Mouse (Mus musculus): ENCODE data around the gene Chic1. TPM values are rescaled to one million over a fixed set of nuclear protein-coding genes. Genes with fewer than 3 reads are reported as not detected.

Gene Chic1
- polyA plus RNA-seq (2015; fragmentation: Nextera tagmentation; extraction: Ambion mirVana): 8.4 and 8.9 TPM in 2 replicates

DNA sequence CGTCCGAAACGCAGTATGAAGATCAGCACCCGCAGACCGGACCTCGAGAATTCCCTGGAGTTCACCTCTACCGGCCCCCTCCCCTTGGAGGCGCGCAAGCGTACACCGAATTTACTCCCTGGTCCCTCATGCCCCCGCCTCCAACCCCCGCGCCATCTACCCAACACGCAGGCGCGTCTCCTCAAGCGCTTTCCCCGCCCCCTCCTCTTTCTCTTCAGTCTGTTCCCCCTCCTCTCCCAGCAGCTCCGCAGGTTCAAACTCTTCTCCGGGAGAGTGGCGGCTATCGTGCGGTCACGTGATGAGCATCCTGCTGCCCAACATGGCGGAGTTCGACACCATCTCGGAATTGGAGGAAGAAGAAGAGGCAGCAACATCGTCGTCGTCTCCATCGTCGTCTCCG, at the start of gene Chic1:
Gene Chic1 (plus strand): TSS at position 190 of the 400 bp plus-strand sequence.
- Histone ChIP-seq H3K9ac (replicated peaks) (peak within 1 kb of the TSS; percentile 67), H3K4me2 (replicated peaks) (peak within 1 kb of the TSS; percentile 57), H3K4me3 (replicated peaks) (peak within 1 kb of the TSS; percentile 57), H3K4me1 (replicated peaks) (no peaks in the 10 kb centered on the region), H3K36me3 (no peaks in the 10 kb centered on the region), H3K27ac (peak within 1 kb of the TSS; percentile 76), H3K27me3 (peaks cover 61% of the 10 kb centered on the region), H3K9me3 (no peaks in the 10 kb centered on the region)
- ATAC-seq: peak; percentile 96
- 17% methylated on average over 34 of the region's 34 CpGs for WGBS

GRCm38 (mm10) chrX:103308262-103308661, 48.0 kb upstream of the Chic1 start:
- Histone ChIP-seq H3K27me3 (peaks cover 54% of the 10 kb centered on the region; the same call in 1 of the 2 replicates), H3K27ac (no peak overlapping the region), H3K9ac (replicated peaks) (no peak overlapping the region), H3K4me1 (replicated peaks) (no peaks in the 10 kb centered on the region), H3K9me3 (no peaks in the 10 kb centered on the region), H3K4me3 (replicated peaks) (no peak overlapping the region), H3K4me2 (replicated peaks) (no peak overlapping the region), H3K36me3 (no peaks in the 10 kb centered on the region)
- no peak for ATAC-seq
- WGBS: 88% methylated on average over 1 of the region's 1 CpGs

- H3K9ac ChIP-seq (replicated peaks): no peak overlapping the region
- no peak overlapping the region for H3K4me3 ChIP-seq (replicated peaks)
- H3K27ac ChIP-seq: no peak overlapping the region
- no peak for ATAC-seq
- peaks cover 47% of the 10 kb centered on the region for H3K27me3 ChIP-seq
- H3K36me3 ChIP-seq: no peaks in the 10 kb centered on the region
- no peaks in the 10 kb centered on the region for H3K4me1 ChIP-seq (replicated peaks)
- H3K9me3 ChIP-seq: no peaks in the 10 kb centered on the region
- no peak overlapping the region for H3K4me2 ChIP-seq (replicated peaks)
- WGBS: 87% methylated on average over 3 of the region's 3 CpGs
Measured at GRCm38 (mm10) chrX:103311723-103312122, 44.6 kb upstream of the Chic1 start.

GRCm38 (mm10) chrX:103314146-103314545, 42.1 kb upstream of the Chic1 start:
- Histone ChIP-seq H3K9me3 (no peaks in the 10 kb centered on the region), H3K27me3 (peaks cover 54% of the 10 kb centered on the region)
- WGBS: 86% methylated on average over 6 of the region's 6 CpGs

DNA sequence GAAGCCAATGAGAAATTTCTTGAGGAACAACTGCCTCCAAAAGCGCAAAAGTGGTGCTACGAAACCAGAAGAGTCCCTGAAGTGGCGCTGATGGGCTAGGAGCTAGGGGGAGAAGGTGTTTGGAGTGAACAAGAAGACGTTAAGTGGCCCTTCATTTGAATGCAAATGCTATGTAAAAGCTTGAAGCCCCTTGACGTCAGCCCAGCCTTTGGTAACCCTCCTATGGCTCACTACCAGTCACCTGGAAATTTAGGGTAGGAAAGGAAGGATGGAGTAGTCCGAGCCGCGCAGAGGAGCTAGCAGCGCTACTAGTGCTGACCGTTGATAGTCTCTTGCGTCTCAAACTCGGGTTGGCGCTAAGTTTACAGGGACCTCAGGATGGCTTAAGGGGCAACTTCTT, 35.1 kb upstream of the Chic1 start, which contains the start of gene Cdx4:
Gene Cdx4 (plus strand): TSS at position 253 of the 400 bp plus-strand sequence.
- Histone ChIP-seq H3K4me2 (replicated peaks) (peak within 1 kb of the TSS; percentile 43), H3K4me3 (replicated peaks) (peak within 1 kb of the TSS; percentile 11; the same call in 1 of the 2 replicates), H3K9ac (replicated peaks) (no peak within 1 kb of the TSS), H3K27ac (no peak within 1 kb of the TSS), H3K27me3 (peaks cover 86% of the 10 kb centered on the region), H3K36me3 (no peaks in the 10 kb centered on the region), H3K4me1 (replicated peaks) (no peaks in the 10 kb centered on the region), H3K9me3 (no peaks in the 10 kb centered on the region)
- ATAC-seq: no peak
- WGBS: 25% methylated on average over 13 of the region's 13 CpGs

More at GRCm38 (mm10) chrX:103314146-103314545, 42.1 kb upstream of the Chic1 start:
- H3K4me1 ChIP-seq (replicated peaks): no peaks in the 10 kb centered on the region
- no peak overlapping the region for H3K4me3 ChIP-seq (replicated peaks)
- H3K27ac ChIP-seq: no peak overlapping the region
- ATAC-seq: no peak
- H3K4me2 ChIP-seq (replicated peaks): no peak overlapping the region
- no peak overlapping the region for H3K9ac ChIP-seq (replicated peaks)
- H3K36me3 ChIP-seq: no peaks in the 10 kb centered on the region

- 80% methylated on average over 3 of the region's 3 CpGs for WGBS
- Histone ChIP-seq H3K4me2 (replicated peaks) (no peak overlapping the region), H3K4me3 (replicated peaks) (no peak overlapping the region), H3K36me3 (no peaks in the 10 kb centered on the region), H3K27ac (no peak overlapping the region), H3K9me3 (no peaks in the 10 kb centered on the region), H3K9ac (replicated peaks) (no peak overlapping the region), H3K4me1 (replicated peaks) (no peaks in the 10 kb centered on the region), H3K27me3 (peaks cover 89% of the 10 kb centered on the region)
- ATAC-seq: no peak
Measured at GRCm38 (mm10) chrX:103325900-103326299, 30.4 kb upstream of the Chic1 start.

- H3K9me3 ChIP-seq: no peaks in the 10 kb centered on the region
- no peak overlapping the region for H3K4me2 ChIP-seq (replicated peaks)
- no peak overlapping the region for H3K4me3 ChIP-seq (replicated peaks)
- no peak overlapping the region for H3K27ac ChIP-seq
- H3K27me3 ChIP-seq: peaks cover 75% of the 10 kb centered on the region
- H3K36me3 ChIP-seq: no peaks in the 10 kb centered on the region
- no peak for ATAC-seq
- H3K4me1 ChIP-seq (replicated peaks): no peaks in the 10 kb centered on the region
- WGBS: 70% methylated on average over 8 of the region's 8 CpGs
- H3K9ac ChIP-seq (replicated peaks): no peak overlapping the region
Measured at GRCm38 (mm10) chrX:103329386-103329785, 26.9 kb upstream of the Chic1 start.

GRCm38 (mm10) chrX:103331125-103331858, 25.0 kb upstream of the Chic1 start:
- no peak for ATAC-seq
- H3K9me3 ChIP-seq: no peaks in the 10 kb centered on the region
- no peak overlapping the region for H3K4me2 ChIP-seq (replicated peaks)
- WGBS: 71% methylated on average over 5 of the region's 5 CpGs
- no peak overlapping the region for H3K9ac ChIP-seq (replicated peaks)
- H3K36me3 ChIP-seq: no peaks in the 10 kb centered on the region
- H3K27me3 ChIP-seq: peaks cover 62% of the 10 kb centered on the region
- H3K27ac ChIP-seq: no peak overlapping the region
- H3K4me1 ChIP-seq (replicated peaks): no peaks in the 10 kb centered on the region
- no peak overlapping the region for H3K4me3 ChIP-seq (replicated peaks)

GRCm38 (mm10) chrX:103341369-103342113, 14.7 kb upstream of the Chic1 start:
- H3K27ac ChIP-seq: no peak overlapping the region
- no peaks in the 10 kb centered on the region for H3K9me3 ChIP-seq
- H3K27me3 ChIP-seq: peaks cover 43% of the 10 kb centered on the region
- H3K4me3 ChIP-seq (replicated peaks): no peak overlapping the region
- no peak for ATAC-seq
- no peaks in the 10 kb centered on the region for H3K4me1 ChIP-seq (replicated peaks)
- H3K36me3 ChIP-seq: no peaks in the 10 kb centered on the region
- H3K9ac ChIP-seq (replicated peaks): no peak overlapping the region
- no peak overlapping the region for H3K4me2 ChIP-seq (replicated peaks)
- WGBS: 55% methylated on average over 3 of the region's 3 CpGs

DNA sequence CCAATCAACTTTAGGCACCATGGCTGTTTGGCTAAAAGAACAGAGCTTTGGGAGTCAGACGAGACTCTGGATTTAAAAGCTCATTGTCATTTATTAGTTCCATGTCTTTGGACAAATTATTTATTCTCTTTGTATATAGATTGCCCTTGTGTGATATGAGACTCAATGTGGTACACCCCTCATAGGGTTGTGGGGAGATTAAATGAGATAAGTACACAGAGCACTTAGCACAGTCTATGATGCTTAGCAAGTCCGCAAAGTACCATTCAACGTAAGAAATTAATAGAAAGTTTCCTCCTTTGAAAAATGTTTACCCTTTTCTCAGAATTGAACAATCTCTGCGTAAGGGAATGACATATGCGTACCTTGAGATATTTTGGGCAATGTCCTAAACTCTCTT, 492 bp upstream of the Chic1 start:
- peaks cover 62% of the 10 kb centered on the region for H3K27me3 ChIP-seq
- H3K4me3 ChIP-seq (replicated peaks): peak overlapping the region; percentile 57
- H3K4me1 ChIP-seq (replicated peaks): no peaks in the 10 kb centered on the region
- H3K36me3 ChIP-seq: no peaks in the 10 kb centered on the region
- no peak overlapping the region for H3K27ac ChIP-seq
- 52% methylated on average over 5 of the region's 5 CpGs for WGBS
- peak; percentile 67 for ATAC-seq
- peak overlapping the region; percentile 57 for H3K4me2 ChIP-seq (replicated peaks)
- H3K9me3 ChIP-seq: no peaks in the 10 kb centered on the region
- H3K9ac ChIP-seq (replicated peaks): no peak overlapping the region

GRCm38 (mm10) chrX:103356761-103357236, 523 bp downstream of the Chic1 start:
- H3K4me1 ChIP-seq (replicated peaks): no peaks in the 10 kb centered on the region
- H3K4me3 ChIP-seq (replicated peaks): peak overlapping the region; percentile 57
- no peaks in the 10 kb centered on the region for H3K9me3 ChIP-seq
- H3K36me3 ChIP-seq: no peaks in the 10 kb centered on the region
- H3K27me3 ChIP-seq: peaks cover 63% of the 10 kb centered on the region
- H3K27ac ChIP-seq: peak overlapping the region; percentile 76
- H3K4me2 ChIP-seq (replicated peaks): peak overlapping the region; percentile 57
- ATAC-seq: peak; percentile 90
- 13% methylated on average over 24 of the region's 24 CpGs for WGBS
- peak overlapping the region; percentile 67 for H3K9ac ChIP-seq (replicated peaks)

- Histone ChIP-seq H3K27ac (no peak overlapping the region), H3K4me2 (replicated peaks) (no peak overlapping the region), H3K27me3 (peaks cover 48% of the 10 kb centered on the region), H3K9ac (replicated peaks) (no peak overlapping the region), H3K36me3 (no peaks in the 10 kb centered on the region), H3K9me3 (no peaks in the 10 kb centered on the region), H3K4me1 (replicated peaks) (0 out of 2 replicates have a peak, but pooled peaks cover 3% of the 10 kb centered on the region), H3K4me3 (replicated peaks) (no peak overlapping the region)
- no peak for ATAC-seq
- WGBS: 57% methylated on average over 5 of the region's 5 CpGs
Measured at GRCm38 (mm10) chrX:103366201-103366600, 9.9 kb downstream of the Chic1 start.
